Mouse (Mus musculus): Measurements from ENCODE around the gene Bcl7b.

Gene Bcl7b

DNA sequence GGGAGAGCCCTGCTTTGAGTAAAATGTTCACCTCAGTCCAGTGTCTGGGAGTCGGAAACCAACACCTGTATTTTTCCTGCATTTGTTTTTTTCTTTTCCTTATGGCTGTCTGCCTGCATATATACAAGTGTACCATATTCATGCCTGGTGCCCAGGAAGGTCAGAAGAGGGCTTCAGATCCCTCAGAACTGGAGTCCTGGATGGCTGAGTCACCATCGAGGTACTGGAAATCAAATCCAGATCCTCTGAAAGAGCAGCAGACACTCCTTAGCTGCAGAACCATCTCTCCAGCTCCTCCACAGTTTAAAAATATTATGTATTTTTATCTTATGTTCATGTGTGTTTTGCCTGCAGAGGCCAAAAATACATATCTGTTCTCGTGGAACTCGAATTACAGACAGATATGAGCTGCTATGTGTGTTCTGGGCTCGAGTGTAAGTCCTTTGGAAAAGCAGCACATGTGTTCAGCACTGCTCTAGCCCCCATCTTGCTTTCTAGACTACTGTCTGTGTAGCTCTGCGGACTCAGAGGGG, 3.7 kb downstream of the Bcl7b start:
- DNase-seq: no peak

DNA sequence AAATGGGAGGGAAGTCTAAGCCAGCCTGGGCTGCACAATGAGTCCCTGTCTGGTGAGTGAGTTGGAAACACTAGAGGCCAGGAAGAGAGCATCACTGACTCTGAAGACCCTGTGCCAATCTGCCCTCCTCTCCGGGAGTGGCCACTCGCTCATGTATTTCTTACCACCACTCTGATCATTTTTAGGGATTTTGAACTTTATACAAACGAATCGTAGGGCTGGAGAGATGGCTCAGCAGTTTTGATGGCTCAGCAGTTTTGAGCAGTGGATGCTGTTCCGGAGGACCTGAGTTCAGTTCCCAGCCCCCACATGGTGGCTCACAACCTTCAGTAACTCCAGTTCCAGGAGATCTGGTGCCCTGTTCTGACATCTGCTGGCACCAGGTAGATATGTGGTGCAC, 4.9 kb downstream of the Bcl7b start:
- no peak for DNase-seq

- DNase-seq: no peak
Measured at GRCm38 (mm10) chr5:135175086-135175485, 7.0 kb downstream of the Bcl7b start.

DNA sequence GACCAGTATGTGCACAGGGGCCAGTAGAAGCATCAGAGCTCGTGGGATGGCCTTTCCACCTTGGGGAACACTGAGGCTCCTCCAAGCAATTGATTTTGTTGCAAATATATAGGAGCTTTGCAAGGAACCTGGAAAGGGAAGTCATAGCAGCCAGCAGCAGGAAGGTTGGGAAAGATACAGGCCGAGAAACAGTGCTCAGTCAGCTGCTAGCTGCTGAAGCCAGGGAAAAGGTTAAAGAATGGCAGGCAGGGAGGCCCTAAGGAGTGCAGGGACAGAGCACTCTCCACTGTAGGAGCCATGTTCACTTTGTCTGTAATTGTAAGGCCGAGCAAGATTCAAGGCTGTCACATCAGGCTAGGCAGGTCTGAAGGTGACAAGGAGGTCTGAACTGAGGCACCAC, 10.4 kb downstream of the Bcl7b start:
- DNase-seq: no peak

DNA sequence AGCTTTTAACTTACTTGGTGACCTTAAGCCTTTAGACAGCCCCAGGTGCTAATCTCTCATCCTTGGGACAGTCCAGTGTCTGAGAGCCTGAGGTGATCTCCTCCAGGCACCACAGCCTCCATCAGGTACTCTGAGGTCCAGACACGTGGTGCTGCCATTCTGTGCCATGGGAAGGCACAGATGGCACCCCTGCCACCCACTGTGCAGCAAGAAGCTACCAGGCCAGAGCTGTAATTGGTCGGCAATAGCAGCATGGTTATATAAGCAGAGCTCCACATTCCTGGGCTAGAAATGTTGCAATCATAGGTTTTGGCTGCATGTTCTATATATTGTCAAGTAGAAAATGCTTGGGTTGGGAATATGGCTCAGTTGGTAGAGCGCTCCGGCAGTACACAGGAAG, 10.9 kb downstream of the Bcl7b start:
- peak; percentile 81 for DNase-seq

DNA sequence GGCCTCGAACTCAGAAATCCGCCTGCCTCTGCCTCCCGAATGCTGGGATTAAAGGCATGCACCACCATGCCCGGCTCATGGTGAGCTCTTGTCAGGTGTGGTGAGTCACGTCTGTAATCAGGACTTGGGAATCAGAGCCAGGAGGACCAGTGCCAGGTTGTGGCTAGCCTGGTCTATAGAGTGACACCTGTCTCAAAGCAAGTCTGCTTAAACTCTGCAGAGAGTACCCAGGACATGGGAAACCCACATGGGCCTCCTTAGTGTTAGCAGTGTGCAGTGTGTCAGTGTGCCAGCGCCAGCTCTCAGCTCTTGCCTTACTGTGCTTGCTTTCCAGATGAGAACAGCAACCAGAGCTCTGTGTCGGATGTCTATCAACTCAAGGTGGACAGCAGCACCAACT, 11.5 kb downstream of the Bcl7b start:
- no peak for DNase-seq

DNA sequence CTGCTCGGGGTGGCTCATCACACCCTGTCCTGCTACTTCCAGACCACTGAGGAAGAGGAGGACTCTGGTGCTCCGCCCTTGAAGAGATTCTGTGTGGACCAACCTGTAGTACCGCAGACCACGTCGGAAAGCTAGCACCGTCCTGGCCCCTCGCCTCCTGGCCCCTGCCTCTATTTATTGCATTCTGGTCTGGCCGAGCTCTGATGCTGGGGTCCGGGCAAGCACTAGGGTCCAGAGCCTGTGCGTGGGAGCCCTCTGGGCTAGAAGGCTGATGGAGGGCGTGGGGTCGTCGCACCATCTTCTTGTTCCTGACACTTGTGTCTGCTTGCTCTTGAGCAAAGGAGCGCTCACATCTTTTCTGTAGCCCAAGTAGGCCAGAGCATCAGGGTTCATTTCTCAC, 12.7 kb downstream of the Bcl7b start:
- DNase-seq: no peak

GRCm38 (mm10) chr5:135181776-135182175, 13.7 kb downstream of the Bcl7b start:
- DNase-seq: no peak

DNA sequence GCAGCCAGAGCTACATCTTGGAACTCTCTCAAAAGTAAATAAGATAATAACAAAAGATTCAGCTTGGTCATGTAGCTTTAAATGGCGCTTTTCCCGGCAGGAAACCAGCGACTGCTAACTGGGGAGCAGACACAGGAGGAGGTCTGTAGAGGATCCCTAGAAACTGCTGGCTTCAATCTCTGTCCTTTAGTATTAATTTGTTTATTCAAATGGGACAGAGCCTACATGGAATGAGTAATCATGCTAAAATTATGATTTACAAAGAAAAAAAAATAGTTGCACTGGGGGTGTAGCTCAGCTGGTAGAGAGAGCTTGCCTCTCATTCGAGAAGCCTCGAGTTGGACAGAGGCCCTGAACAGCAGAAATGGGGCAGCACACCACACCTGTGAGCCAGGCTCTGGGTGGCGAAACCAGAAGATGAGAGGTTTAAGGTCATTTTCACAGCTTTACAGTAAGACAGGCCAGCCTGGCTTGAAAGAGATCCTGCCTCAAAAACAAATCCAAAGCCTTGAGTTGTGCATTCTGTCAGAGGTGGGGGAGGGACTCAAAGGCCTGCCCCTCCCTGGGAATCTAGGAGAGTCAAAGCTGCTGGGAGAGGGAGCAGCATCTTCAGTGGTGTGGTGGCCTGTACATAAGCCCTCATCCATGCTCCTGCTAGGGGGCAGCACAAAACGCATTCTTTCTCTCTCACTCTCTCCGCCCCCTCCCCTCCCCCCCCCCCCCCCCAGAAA, 15.2 kb downstream of the Bcl7b start:
- DNase-seq: peak; percentile 52

DNA sequence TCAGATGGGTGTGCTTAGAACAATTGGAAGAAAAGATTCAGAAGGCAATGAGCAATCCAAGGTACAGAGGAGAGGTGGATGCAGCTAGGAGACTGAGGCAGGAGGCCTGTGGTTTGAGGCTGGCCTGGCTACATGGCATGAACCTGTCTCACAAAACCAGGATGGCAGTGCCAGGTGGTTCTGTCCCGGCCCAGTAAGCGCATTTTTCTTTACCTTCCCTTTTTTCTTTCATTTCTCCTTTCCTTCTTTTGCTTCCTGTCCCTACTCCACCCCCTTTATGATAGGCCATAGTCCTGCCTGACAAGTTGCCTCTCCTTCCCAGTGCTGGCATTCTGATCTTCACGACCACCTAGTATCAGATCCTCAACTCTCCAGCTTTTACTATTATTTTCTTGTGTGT, 16.9 kb downstream of the Bcl7b start:
- DNase-seq: no peak

- DNase-seq: no peak
Measured at GRCm38 (mm10) chr5:135185596-135185995, 17.5 kb downstream of the Bcl7b start.

DNA sequence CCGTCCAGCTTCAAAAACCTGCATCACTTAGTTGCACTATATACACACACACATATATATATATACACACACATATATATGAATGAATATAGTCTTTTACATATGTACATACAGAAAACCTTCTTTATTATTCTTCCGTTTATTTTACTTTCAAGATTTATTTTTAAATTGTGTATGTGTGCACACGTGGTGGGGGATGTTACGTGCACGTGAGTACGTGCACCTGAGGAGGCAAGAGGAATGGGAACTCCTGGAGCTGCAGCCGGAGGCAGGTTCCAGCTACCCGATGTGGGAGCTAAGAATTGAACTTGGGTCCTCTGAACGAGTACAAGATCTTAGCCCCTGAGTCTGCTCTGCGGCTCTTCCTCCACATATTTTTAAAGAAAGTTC, 18.1 kb downstream of the Bcl7b start:
- no peak for DNase-seq

- peak; percentile 99 for DNase-seq
Measured at GRCm38 (mm10) chr5:135186621-135187348, 18.7 kb downstream of the Bcl7b start, which contains the start of gene Baz1b. Baz1b (plus strand) TSS chr5:135187264.

GRCm38 (mm10) chr5:135187349-135188213, 19.5 kb downstream of the Bcl7b start:
- DNase-seq: peak; percentile 32

DNA sequence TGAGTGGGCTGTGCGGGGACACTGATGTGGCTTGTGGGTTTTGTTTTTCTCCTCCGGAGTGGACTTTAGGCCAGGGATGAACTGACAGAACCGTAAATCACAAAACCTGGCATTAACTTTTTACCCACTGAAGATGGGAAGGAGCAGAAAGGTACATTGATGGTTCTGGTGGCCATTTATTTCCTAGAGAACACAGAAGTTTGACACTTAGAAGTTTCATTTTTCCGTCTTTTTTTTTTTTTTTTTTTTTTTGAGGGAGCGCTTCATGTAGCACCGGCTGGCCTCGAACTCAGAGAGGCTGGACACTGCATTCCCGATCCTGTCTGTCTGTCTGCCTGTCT, 20.1 kb downstream of the Bcl7b start:
- DNase-seq: no peak

GRCm38 (mm10) chr5:135189281-135190022, 21.4 kb downstream of the Bcl7b start:
- DNase-seq: no peak

GRCm38 (mm10) chr5:135191620-135192019, 23.5 kb downstream of the Bcl7b start:
- peak; percentile 57 for DNase-seq

GRCm38 (mm10) chr5:135192431-135192830, 24.3 kb downstream of the Bcl7b start:
- no peak for DNase-seq

- DNase-seq: no peak
Measured at GRCm38 (mm10) chr5:135196367-135196766, 28.3 kb downstream of the Bcl7b start.

GRCm38 (mm10) chr5:135202763-135203162, 34.7 kb downstream of the Bcl7b start:
- no peak for DNase-seq

- DNase-seq: no peak
Measured at GRCm38 (mm10) chr5:135208197-135208596, 40.1 kb downstream of the Bcl7b start.

DNA sequence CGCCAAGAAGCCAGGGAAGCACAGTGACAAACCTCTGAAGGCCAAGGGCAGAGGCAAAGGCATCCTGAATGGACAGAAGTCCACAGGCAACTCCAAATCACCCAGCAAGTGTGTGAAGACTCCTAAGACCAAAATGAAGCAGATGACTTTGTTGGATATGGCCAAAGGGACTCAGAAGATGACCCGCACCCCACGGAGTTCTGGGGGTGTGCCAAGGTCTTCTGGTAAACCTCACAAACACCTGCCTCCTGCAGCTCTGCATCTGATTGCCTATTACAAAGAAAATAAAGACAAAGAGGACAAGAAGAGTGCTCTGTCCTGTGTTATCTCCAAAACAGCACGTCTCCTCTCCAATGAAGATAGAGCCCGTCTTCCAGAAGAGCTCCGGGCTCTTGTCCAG, 48.8 kb downstream of the Bcl7b start:
- DNase-seq: no peak

DNA sequence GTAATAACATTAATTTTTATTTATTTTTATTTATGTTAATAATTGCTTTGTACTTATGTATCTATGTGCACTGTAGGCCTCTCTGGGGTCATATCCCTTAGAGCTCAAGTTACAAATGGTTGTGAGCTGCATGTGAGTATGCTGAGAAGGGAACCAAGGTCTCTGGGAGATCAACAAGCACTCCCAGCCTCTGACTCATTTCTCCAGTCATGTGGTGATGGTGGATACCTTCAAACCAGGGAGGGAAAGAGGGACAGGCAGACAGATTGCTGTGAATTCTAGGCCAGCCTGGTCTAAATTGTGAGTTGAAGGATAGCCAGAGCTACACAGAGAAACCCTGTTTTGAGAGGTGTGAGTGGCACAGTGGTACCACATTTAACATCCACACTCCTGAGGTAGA, 52.9 kb downstream of the Bcl7b start:
- DNase-seq: no peak

Measured in right cerebral cortex, adult 18-20 months (tissue).